Mouse (Mus musculus): Measurements from ENCODE around the gene Pax5. TPM values are rescaled to one million over a fixed set of nuclear protein-coding genes. Genes with fewer than 3 reads are reported as not detected.
"Not testable (repeated sequence)": the region's sequence is repeated elsewhere in the genome, so short reads cannot be mapped to it uniquely, and the experiment has no call there.

Gene Pax5
- total RNA-seq (2022), result 1 to 10 TPM in 1 of 4 experiments, under 1 TPM in 3; 0.22 to 2.7 (median 0.55) TPM

DNA sequence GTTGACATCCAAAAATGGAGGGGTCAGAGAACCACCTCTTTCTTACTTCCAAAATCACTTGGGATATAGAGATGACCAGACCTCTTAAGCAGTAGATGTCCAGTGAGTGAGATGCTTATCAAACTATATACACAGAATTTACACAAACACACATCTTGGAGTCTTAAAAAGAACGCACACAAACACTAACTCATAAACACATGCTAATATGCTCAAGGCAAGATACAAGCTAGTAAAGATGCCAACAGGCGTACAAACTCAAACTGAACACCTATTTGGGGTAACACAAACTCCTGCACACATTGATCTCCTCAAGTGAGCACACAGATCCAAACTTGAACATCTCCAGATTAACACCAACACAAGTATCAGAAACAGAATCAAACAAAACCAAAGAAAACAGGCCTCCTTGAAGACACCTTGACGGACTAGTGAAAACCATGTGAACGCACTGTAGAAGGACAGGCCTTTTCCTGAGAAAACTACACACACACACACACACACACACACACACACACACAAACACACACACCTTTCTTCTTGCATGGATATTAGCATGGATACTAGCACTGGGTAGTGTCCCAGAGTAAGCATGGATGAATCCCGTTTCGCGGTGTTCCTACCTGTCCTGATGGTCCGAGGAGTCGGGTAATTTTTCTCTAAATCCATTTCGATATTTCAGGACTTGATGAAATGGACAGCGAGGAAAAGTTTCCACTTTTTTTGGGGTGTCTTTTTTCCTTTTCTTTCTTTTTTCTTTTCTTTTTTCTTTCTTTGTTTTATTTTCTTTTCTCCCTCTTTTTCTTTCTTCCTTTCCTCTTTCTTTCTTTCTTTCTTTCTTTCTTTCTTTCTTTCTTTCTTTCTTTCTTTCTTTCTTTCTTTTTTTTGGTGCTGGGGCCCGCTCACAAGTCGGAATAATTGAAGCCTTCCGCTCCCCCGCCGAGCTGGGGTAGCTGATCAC, at the start of gene Pax5:
Gene Pax5, minus strand, starts transcription at position 748 of the 961 bp plus-strand sequence.
- DNase-seq (ENCODE audit: low spot score), result no peak

GRCm38 (mm10) chr4:44757131-44757530, 46.8 kb upstream of the Pax5 start:
- DNase-seq (ENCODE audit: low spot score), result not testable (repeated sequence)

DNA sequence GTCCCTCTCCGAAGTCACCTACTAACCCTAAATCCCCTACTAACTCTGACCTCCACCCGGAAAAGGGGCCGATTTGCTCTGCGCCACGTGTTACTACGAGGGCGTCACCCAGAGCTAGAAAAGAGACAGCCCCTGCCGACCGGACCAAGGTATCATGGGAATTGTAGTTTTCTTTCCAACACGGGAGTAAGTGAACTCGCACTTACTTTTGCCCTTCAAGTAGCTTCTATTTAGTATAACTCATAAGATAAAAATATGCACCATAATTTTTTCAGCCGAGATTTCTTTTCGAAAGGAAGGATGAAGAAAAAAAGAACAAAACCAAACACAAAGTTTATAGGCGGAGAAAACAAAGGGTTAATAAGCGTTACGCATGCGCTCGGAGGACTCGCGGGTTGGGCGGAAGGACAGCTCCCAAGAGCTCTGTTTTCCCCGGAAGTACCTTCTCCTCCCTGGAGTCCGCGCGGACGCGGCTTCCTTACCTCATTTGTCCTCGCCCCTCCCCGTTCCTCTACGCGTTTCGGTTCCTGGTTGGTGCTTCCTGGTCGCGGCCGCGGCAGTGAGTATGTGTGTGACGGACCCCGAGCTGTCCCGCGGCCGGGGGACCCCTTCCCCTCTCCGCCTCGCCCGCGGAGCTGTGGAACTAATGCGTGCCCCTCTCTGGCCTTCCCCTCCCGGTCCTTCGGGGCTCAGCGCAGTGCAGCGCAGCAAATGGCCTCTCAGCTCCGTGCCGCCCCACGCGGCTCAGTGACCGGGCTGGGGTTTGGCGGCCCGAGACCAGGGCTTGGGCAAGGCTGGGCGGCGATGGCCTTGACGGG, 46.1 kb upstream of the Pax5 start:
- DNase-seq (ENCODE audit: low spot score), result peak; percentile 94

DNA sequence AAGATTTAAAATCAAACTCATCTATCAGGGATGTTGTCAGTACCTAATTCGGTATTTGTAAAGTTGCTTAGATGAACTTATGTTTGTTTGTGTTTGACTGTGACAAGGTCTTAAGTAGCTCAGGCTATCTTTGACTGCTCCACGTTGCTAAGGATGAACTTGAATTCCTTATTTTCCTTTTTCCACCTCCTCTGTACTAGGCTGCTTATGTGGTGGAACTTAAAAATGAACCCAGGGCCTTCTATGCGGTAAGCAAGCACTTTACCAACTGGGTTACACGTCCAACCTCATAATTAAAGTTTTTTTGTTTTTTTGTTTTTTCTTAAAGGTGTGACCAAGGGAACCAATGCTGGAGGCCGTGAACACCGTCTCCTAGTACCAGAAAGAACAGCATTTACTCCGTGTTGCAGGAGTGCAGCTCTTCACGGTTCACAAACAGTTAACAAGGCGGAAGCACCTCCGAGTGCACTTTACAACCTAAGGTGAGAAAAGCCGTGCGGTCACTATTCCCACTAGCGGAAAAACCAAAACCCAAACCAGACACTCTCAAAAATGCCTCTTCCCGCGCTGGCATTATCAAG, 45.4 kb upstream of the Pax5 start, which contains the start of gene Zcchc7:
Gene Zcchc7, plus strand, starts transcription at position 325 of the 581 bp plus-strand sequence.
- DNase-seq (ENCODE audit: low spot score), result no peak

- DNase-seq (ENCODE audit: low spot score), result no peak
These were observed 30.2 kb upstream of the Pax5 start for GRCm38 (mm10) chr4:44740471-44740870.

GRCm38 (mm10) chr4:44721237-44721636, 10.9 kb upstream of the Pax5 start:
- no peak for DNase-seq (ENCODE audit: low spot score)

DNA sequence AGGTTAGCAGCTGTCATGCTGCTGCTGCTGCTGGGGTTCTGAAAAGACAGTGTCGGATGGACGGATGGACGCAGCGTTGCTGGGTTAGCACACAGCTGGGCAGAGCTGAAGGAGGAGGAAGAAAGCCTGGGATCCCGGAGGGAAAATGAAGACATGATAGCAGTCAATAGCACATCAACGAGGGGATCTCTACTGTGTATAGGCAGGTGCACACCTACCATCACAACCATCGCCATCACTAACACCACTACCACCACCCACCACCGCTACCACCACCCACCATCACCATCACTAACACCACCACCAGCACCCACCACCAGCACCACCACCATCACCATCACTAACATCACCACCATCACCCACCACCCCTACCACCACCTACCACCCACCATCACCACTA, 9.8 kb upstream of the Pax5 start:
- DNase-seq (ENCODE audit: low spot score), result no peak

DNA sequence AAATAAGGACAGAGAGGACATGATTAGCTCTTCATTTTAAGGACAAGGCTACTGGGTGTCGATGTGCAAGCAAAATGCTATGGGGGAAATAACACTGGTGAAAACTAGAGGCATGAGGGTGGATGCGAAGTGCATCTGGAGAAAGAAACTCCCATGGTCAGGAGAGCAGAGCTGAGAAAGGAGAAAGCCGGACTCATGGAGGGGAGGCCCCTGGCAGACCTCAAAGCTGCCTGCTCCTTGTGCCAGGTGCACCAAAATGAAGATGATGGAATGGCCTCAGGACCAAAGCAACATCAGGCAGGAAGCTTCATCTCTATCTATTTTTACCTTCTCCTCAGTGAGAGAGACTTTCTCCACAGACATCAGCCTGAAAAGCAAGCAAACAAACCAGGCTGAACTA, 7.4 kb upstream of the Pax5 start:
- DNase-seq (ENCODE audit: low spot score), result no peak

- no peak for DNase-seq (ENCODE audit: low spot score)
These were observed 6.1 kb upstream of the Pax5 start for GRCm38 (mm10) chr4:44716391-44716790.

DNA sequence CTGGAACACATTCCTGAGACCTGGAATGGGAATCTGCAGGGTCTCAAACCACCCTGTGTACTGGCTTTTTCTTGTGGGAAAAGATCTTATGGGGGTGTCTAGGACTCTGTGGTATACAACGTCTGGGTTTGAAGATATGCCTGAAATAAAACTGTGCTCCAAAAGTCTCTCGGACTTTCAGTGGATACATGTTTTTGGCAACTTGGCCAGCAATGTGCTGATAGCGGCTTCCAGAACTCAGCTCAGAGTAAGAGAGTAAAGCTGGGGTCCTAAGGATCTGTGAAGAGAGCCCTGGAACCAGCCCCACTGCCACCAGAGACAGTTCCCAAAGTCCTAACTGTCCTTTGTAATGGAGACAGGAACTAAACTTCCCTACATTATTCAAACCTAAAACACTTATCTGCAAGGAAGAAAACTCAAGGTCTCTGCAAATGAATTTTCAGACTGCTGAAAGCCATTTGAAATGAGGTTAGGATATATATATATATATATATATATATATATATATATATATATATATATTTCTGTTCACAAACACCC, 5.4 kb upstream of the Pax5 start:
- no peak for DNase-seq (ENCODE audit: low spot score)

GRCm38 (mm10) chr4:44714111-44714621, 3.9 kb upstream of the Pax5 start:
- DNase-seq (ENCODE audit: low spot score), result no peak

GRCm38 (mm10) chr4:44713554-44714051, 3.3 kb upstream of the Pax5 start:
- no peak for DNase-seq (ENCODE audit: low spot score)

- no peak for DNase-seq (ENCODE audit: low spot score)
These were observed 2.7 kb upstream of the Pax5 start for GRCm38 (mm10) chr4:44712786-44713553.

- no peak for DNase-seq (ENCODE audit: low spot score)
These were observed 1.9 kb upstream of the Pax5 start for GRCm38 (mm10) chr4:44712051-44712700.

- DNase-seq (ENCODE audit: low spot score), result no peak
These were observed 1.0 kb upstream of the Pax5 start for GRCm38 (mm10) chr4:44711136-44711900.

GRCm38 (mm10) chr4:44710701-44711097, 412 bp upstream of the Pax5 start:
- DNase-seq (ENCODE audit: low spot score), result no peak

- no peak for DNase-seq (ENCODE audit: low spot score)
These were observed 1.1 kb downstream of the Pax5 start for GRCm38 (mm10) chr4:44709091-44709695.

DNA sequence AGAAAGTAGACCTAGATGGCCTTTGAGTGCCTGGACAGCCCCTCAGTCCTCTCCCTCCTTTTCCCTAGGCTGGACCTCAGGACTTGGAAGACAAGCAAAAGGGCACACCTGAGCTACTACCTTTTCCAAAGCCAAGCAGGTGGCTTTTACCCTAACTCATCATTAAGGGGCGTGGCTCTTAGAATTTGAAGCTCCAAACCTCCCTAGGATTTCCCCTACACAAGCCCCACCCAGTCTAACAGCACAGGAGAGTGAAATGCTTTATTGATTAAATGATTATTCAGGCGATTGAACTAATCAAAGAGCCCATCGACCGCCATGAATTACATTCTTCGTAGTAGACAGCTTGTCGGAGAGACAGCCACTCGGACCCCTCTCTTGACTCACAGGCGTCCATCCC, 2.0 kb downstream of the Pax5 start:
- no peak for DNase-seq (ENCODE audit: low spot score)

GRCm38 (mm10) chr4:44706865-44707264, 3.4 kb downstream of the Pax5 start:
- no peak for DNase-seq (ENCODE audit: low spot score)
